8 mouse cellular contexts compared by ENCODE assay signal in the genomic region with DNA sequence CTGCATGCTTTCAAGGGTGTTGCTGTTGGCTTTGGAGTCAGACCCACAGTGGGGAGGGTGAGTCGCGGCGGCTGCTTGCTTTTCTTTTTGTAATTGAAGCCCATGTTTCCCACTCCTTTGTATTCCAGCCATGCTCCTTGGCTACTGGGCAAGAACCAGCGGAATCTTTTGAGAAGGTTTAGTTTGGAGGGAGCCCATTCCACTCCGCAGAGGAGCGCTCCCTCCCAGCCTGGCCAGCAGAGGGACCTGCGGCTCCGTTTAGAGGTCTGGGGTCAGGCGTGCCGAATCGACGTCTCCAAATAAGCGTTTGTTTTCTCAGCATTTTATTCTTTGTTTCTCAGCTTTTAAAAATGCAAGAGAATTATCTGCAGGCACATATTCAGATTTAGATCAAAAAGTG.
DNase-seq lines count a peak whose midpoint lies in the region; ATAC-seq and TF ChIP-seq lines count a peak whose summit lies in the region.

No protein-coding gene starts in this region.

- POLR2A ChIA-PET in Patski (lab: Charles Lee) = no interaction called here

- no peak overlapping the region for H3K9ac ChIP-seq in forebrain, embryonic 16.5 days (replicated peaks; ENCODE audit: low read depth, low read length)
- no peak overlapping the region for H3K9ac ChIP-seq in hindbrain, embryonic 16.5 days (ENCODE audit: low read depth, low read length)
- H3K9ac ChIP-seq in stomach, embryonic 14.5 days (replicated peaks; ENCODE audit: low read depth, low read length) = no peak overlapping the region

- no peaks in the 10 kb centered on the region for H3K36me3 ChIP-seq in forebrain, embryonic 16.5 days (ENCODE audit: control insufficient read depth, insufficient read depth)
- no peaks in the 10 kb centered on the region for H3K36me3 ChIP-seq in hindbrain, embryonic 16.5 days (ENCODE audit: control insufficient read depth, insufficient read depth, low read length)
- H3K36me3 ChIP-seq in stomach, embryonic 14.5 days (ENCODE audit: control insufficient read depth, insufficient read depth, low read length) = no peaks in the 10 kb centered on the region

- in situ Hi-C loops in Patski (cut with MboI; ENCODE audit: low pct_unique_long_range_greater_than_20kb) = loop anchor here (10.0 to 25.0 kb wide), 3 partner anchors 591 to 1524 kb away; no protein-coding TSS in a partner anchor

- no peak for ATAC-seq in Patski
- ATAC-seq in forebrain, embryonic 16.5 days = peak; percentile 83
- ATAC-seq in hindbrain, embryonic 16.5 days = peak; percentile 95
- 0 out of 2 replicates have a peak, but pooled peaks have one; percentile 55 for ATAC-seq in megakaryocyte progenitor cell, adult 5-6 weeks (replicated peaks; ENCODE audit: poor library complexity)
- no peak for ATAC-seq in stomach, embryonic 14.5 days (ENCODE audit: insufficient number of reproducible peaks, insufficient read depth, low FRiP score, low read depth)
- ATAC-seq in inflammation-experienced regulatory T-cells, adult 6 months = no peak

- peak overlapping the region; percentile 65 for H3K4me2 ChIP-seq in forebrain, embryonic 16.5 days (ENCODE audit: low read length)
- peak overlapping the region; percentile 54 for H3K4me2 ChIP-seq in hindbrain, embryonic 16.5 days (ENCODE audit: low read length)
- peak overlapping the region; percentile 39 for H3K4me2 ChIP-seq in stomach, embryonic 14.5 days (replicated peaks; ENCODE audit: low read depth, low read length)

- H3K27ac ChIP-seq in forebrain, embryonic 16.5 days (ENCODE audit: low read length) = no peak overlapping the region
- no peak overlapping the region for H3K27ac ChIP-seq in hindbrain, embryonic 16.5 days (ENCODE audit: low read depth, low read length)
- H3K27ac ChIP-seq in stomach, embryonic 14.5 days (ENCODE audit: low read length) = no peak overlapping the region

- peak; percentile 38 for TF ChIP-seq CTCF in Patski (IDR thresholded peaks at IDR 0.05)

- DNase-seq in Patski (ENCODE audit: low read depth, low spot score) = no peak
- peak; percentile 11 for DNase-seq in cerebellum, adult 11-12 months
- DNase-seq in left cerebral cortex, postnatal 25 days (ENCODE audit: low spot score in 2 of 2) = peak; percentile 27 to 59

- peaks cover 27% of the 10 kb centered on the region for H3K27me3 ChIP-seq in Patski
- H3K27me3 ChIP-seq in forebrain, embryonic 16.5 days (replicated peaks; ENCODE audit: control insufficient read depth, insufficient read depth, low read length) = peaks cover 9% of the 10 kb centered on the region
- peaks cover 3% of the 10 kb centered on the region; the same call in 1 of the 2 replicates for H3K27me3 ChIP-seq in hindbrain, embryonic 16.5 days (replicated peaks; ENCODE audit: control insufficient read depth, insufficient read depth, low read length)
- H3K27me3 ChIP-seq in stomach, embryonic 14.5 days (ENCODE audit: control insufficient read depth, insufficient read depth, low read length) = no peaks in the 10 kb centered on the region

- intact Hi-C loops in left cerebral cortex, postnatal 25 days (cut with DNase I) = loop anchor here (2.0 to 5.0 kb wide), 3 partner anchors 585 to 1524 kb away; no protein-coding TSS in a partner anchor

- H3K4me1 ChIP-seq in forebrain, embryonic 16.5 days (replicated peaks; ENCODE audit: control insufficient read depth, insufficient read depth, low read length) = peaks cover 9% of the 10 kb centered on the region
- H3K4me1 ChIP-seq in hindbrain, embryonic 16.5 days (ENCODE audit: control insufficient read depth, insufficient read depth, low read depth, low read length) = no peaks in the 10 kb centered on the region; the same call in 1 of the 2 replicates
- H3K4me1 ChIP-seq in stomach, embryonic 14.5 days (ENCODE audit: control insufficient read depth, insufficient read depth, low read length) = no peaks in the 10 kb centered on the region

- CTCF ChIA-PET in Patski (lab: Charles Lee) = no interaction called here

- no peaks in the 10 kb centered on the region for H3K9me3 ChIP-seq in forebrain, embryonic 16.5 days (ENCODE audit: control insufficient read depth, low read length)
- H3K9me3 ChIP-seq in hindbrain, embryonic 16.5 days (ENCODE audit: control insufficient read depth, low read length) = no peaks in the 10 kb centered on the region
- H3K9me3 ChIP-seq in stomach, embryonic 14.5 days (ENCODE audit: control insufficient read depth, low read depth, low read length) = no peaks in the 10 kb centered on the region

- H3K4me3 ChIP-seq in forebrain, embryonic 16.5 days (replicated peaks; ENCODE audit: low read length) = peak overlapping the region; percentile 37
- peak overlapping the region; percentile 17 for H3K4me3 ChIP-seq in hindbrain, embryonic 16.5 days (ENCODE audit: low read length)
- H3K4me3 ChIP-seq in stomach, embryonic 14.5 days (ENCODE audit: low read depth, low read length) = peak overlapping the region; percentile 15; the same call in 1 of the 2 replicates

- 1% methylated on average over 13 of the region's 13 CpGs for WGBS in forebrain, embryonic 16.5 days
- WGBS in hindbrain, embryonic 16.5 days = 0% methylated on average over 13 of the region's 13 CpGs
- 3% methylated on average over 13 of the region's 13 CpGs for WGBS in stomach, embryonic 14.5 days

Comparison
In these comparisons a context has a peak if more than half of its experiments do, and no peak if none do; other contexts are left out.
1. ATAC-seq: peak in forebrain, embryonic 16.5 days (single experiment), hindbrain, embryonic 16.5 days (single experiment) and megakaryocyte progenitor cell, adult 5-6 weeks (single experiment); none in Patski (single experiment), stomach, embryonic 14.5 days (single experiment) and inflammation-experienced regulatory T-cells, adult 6 months (single experiment).
2. Peak in every context shown above with its lines, with median percentiles within 50 percentile points of each other: H3K4me2 ChIP-seq and H3K4me3 ChIP-seq.